Mouse (Mus musculus) right cerebral cortex, postnatal 14 days (tissue): ENCODE data around the gene Pigp.

Experiments used
- DNase-seq: peaks from one replicate; pipeline ENCODE4 v3.0.0; 2022

The Pigp gene

GRCm38 (mm10) chr16:94371301-94371931, at the start of gene Pigp:
Gene Pigp, minus strand, starts transcription at chr16:94371842.
- DNase-seq, result no peak

GRCm38 (mm10) chr16:94420498-94420897, 48.9 kb upstream of the Pigp start:
- no peak for DNase-seq

GRCm38 (mm10) chr16:94414151-94414550, 42.5 kb upstream of the Pigp start:
- DNase-seq, result no peak

- no peak for DNase-seq
Observed at GRCm38 (mm10) chr16:94412760-94413159, 41.1 kb upstream of the Pigp start.

- no peak for DNase-seq
Observed at GRCm38 (mm10) chr16:94412198-94412597, 40.6 kb upstream of the Pigp start.

- no peak for DNase-seq
Observed at GRCm38 (mm10) chr16:94411287-94411686, 39.6 kb upstream of the Pigp start.

- DNase-seq, result peak; percentile 47
Observed at GRCm38 (mm10) chr16:94402185-94402584, 30.5 kb upstream of the Pigp start.

- no peak for DNase-seq
Observed at GRCm38 (mm10) chr16:94401636-94402035, 30.0 kb upstream of the Pigp start.

GRCm38 (mm10) chr16:94399141-94399540, 27.5 kb upstream of the Pigp start:
- no peak for DNase-seq

GRCm38 (mm10) chr16:94396641-94397040, 25.0 kb upstream of the Pigp start:
- DNase-seq, result no peak

- no peak for DNase-seq
Observed at GRCm38 (mm10) chr16:94395051-94395450, 23.4 kb upstream of the Pigp start.

GRCm38 (mm10) chr16:94392299-94392698, 20.7 kb upstream of the Pigp start:
- DNase-seq, result no peak

- DNase-seq, result no peak
Observed at GRCm38 (mm10) chr16:94387690-94388089, 16.0 kb upstream of the Pigp start.

GRCm38 (mm10) chr16:94383277-94383676, 11.6 kb upstream of the Pigp start:
- DNase-seq, result no peak

- DNase-seq, result no peak
Observed at GRCm38 (mm10) chr16:94379386-94379785, 7.7 kb upstream of the Pigp start.

- DNase-seq, result peak; percentile 78
Observed at GRCm38 (mm10) chr16:94370915-94371300, 734 bp downstream of the Pigp start.

- peak; percentile 96 for DNase-seq
Observed at GRCm38 (mm10) chr16:94370173-94370914, 1.3 kb downstream of the Pigp start, which contains the start of gene Ttc3. Gene Ttc3, plus strand, starts transcription at chr16:94370618.

GRCm38 (mm10) chr16:94369596-94370172, 2.0 kb downstream of the Pigp start:
- no peak for DNase-seq

GRCm38 (mm10) chr16:94365435-94365834, 6.2 kb downstream of the Pigp start:
- no peak for DNase-seq

GRCm38 (mm10) chr16:94363814-94364213, 7.8 kb downstream of the Pigp start:
- no peak for DNase-seq

- peak; percentile 67 for DNase-seq
Observed at GRCm38 (mm10) chr16:94362174-94362873, 9.3 kb downstream of the Pigp start.

GRCm38 (mm10) chr16:94360578-94361350, 10.9 kb downstream of the Pigp start:
- DNase-seq, result no peak

- DNase-seq, result no peak
Observed at GRCm38 (mm10) chr16:94358091-94358490, 13.6 kb downstream of the Pigp start.
